Mouse (Mus musculus): ENCODE results near the gene Mfsd7a. TPM values are rescaled to one million over a fixed set of nuclear protein-coding genes. Genes with fewer than 3 reads are reported as not detected.
"Not testable (repeated sequence)": the region's sequence is repeated elsewhere in the genome, so short reads cannot be mapped to it uniquely, and the experiment has no call there.

The Mfsd7a gene
- total RNA-seq (2021) = under 1 TPM; 0.64 to 0.70 TPM

DNA sequence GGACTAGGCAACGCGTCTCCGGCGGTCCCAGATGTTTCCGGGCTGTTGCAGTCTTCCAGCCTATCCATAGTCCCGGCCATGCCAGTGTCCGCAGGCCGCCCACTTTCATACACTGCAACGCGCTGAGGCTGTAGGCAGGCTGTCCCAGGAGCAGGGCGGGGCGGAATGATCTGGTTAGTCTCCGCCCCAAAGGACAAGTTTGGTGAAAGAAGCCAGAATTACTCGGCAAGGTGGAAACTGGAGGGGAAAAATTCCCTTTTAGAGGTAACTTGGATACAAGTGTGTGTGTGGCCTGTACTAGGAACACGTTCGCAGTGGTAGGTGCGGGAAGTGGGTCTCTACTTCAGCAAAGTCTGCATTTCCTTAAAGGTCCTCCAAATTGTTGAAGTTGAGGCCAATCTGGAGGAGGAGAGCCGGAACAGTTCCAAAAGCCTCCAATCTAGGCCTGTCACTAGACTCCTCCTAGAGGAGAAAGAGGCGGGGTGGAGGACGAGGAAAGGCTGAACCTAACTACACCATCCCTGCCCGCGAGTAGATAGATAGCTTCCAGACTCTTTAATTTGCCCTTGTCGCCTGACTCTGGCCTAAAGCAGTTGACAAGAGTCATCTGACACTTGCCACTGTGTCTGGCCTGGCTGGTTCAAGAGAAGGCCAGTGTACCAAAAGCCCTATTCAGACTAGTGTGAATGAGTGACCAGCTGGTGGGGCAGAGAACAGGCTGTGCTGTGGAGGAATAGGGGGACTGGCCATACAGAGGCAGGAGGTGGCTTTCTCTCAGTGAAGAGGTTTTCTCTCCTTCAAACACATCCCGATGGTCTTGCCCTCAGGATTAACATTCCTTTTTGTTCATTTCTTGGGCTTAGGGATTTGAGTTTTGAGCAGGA lies at the start of gene Mfsd7a:
Gene Mfsd7a (minus strand): TSS at position 107 of the 884 bp plus-strand sequence.
- DNase-seq = peak; percentile 81

DNA sequence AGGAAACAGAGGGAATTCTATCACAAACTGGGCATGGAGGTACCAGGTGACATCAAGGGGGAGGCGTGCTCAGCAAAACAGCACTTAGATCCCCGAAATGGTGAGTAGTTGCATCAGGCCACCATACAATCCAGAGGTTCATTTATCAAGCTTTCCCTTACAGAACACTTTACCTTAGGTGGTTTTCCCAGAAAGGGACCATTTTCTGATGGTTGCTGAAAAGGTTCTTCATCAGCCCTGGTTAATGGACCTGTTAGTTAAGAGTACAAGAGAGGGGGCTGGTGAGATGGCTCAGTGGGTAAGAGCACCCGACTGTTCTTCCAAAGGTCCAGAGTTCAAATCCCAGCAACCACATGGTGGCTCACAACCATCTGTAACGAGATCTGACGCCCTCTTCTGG lies 37.5 kb upstream of the Mfsd7a start:
- not testable (repeated sequence) for DNase-seq

DNA sequence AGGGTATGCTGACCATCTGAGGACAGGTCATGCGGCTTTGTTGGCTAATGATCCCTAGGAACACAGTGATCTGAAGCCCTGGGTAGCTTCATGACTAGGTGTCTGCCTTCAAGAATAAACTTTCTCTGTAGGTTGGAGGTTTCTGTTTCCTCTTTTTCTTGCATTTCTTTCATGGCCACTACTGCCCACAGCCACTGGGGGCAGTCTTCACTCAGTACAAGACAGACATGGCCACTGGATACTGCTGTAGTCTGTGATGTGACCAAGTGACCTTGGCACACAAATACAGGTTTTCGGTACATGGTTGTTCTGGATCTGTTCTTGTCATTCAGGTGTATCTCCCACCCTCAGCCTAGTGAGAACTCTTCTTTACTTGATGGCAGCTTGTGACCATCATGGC lies 36.5 kb upstream of the Mfsd7a start:
- DNase-seq = peak; percentile 16

DNA sequence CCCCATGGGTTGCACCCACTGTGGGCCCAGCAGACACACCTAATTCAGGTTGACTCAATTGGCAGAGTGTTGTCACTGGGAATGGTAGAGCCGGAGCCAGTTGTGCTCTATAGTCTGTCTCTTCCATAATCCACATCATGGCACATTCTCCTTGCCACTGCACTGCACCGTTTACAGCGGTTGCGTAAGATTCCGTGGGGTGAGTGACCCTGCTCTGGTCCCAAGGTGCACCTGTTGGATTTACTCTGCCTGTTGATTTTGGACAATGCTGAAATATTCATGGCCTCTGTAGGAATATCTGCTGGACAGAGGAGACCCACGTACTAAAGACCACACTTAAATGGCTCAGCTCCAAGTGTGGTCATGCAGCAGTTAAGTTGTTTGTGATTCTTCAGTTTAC lies 34.3 kb upstream of the Mfsd7a start:
- no peak for DNase-seq

DNA sequence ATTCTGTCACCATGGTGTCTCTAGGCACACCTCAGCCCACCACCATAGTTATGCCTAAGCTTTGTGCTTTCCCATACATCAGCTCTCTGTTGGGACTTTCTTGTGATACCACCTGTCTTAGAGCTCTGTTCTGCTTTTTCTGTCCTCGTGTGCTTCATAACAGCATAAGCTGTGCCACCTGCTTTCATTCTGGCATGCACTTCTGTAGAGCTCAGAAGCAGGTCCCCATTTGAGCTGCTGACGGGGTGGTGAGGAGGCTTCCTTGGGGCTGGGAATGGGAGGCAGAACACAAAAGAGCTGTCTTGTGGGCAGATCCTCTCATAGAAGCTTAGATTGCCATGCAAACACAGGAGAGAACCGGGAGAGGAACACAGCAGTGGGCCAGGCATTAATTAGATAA lies 27.3 kb upstream of the Mfsd7a start:
- DNase-seq = no peak

DNA sequence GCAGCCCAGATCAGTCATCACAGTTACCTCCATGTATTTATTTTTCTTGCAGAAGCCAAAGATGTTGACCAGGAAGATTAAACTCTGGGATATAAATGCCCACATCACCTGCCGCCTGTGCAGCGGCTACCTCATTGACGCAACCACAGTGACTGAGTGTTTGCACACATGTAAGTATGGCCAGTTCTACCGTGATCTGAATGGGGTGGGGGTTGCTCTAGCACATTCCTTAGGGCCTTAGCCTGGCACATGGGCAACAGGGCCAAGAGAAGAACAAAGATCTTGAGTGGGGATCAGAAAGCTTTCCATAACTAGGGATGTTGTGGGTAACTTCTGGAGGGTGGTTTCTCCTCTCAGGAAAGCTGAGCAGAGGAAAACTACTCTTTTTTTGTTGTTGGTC lies 25.0 kb upstream of the Mfsd7a start:
- no peak for DNase-seq

DNA sequence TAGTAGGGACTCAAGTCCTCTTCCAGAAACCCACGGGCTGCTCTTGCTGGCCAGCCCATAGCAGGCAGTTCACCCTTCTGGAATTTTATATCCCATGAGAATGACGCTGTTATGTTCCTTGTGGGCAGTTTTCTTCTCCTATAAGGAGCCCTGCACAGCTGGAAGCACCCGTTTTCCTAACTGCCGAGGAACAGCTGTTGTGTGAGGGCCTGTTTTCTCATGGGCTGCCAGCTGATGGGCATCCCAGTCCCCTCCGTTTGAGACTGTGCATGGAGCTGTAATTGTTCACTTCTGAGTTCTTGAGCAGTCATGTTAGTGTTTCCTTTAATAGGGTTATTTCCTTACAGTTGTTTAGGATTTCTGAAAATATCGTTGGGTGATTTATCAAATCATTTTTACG lies 20.9 kb upstream of the Mfsd7a start:
- DNase-seq = no peak

DNA sequence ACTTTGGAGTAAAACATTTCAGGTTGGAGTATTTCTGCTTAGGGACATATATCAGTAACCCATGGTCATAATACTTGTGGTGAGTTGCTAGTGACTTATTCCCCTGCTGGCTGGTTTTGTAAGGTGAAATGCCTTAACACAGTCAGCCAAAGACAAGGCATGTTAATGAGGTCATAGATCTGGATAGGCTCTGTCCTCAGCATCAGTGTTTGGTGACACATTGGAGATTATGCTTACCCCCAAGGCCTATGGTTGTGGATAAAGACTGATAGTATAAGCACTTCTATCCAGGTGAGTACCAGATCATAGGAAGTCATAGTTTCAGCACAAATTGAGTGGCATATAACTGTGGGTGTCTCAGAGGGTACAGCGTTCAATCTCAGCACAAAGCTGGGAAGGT lies 18.0 kb upstream of the Mfsd7a start:
- no peak for DNase-seq

DNA sequence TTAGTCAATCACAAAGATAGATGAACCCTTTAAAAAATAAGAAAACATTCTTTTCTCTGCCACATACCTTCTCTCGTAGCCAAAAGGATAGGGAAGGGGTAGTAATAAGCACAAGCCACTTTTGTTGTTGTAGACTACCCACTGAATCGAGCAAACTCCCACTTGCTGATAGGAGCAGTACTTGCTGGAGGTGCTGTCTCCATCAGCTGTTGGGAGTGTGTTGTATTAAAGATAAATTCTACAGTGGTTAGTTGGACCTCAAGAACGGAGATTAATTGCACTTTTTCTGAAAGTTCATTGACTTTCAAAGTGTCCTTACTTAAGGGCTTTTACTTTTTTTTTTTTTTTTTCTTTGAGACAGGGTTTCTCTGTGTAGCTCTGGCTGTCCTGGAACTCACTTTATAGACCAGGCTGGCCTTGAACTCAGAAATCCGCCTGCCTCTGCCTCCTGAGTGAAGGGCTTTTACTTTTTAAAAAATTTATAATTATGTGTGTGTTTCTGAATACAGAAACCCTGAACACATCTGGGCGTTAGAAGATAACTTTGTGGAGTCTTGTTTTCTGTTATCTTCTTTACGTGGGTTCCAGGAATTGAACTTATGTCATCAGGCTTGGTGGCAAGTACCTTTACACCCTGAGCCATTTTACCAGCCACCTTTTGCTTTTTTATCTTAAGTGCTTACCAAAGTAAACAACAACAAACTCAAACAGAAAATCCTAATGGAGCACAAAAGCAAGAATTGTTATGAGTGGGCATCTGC lies 16.6 kb upstream of the Mfsd7a start:
- no peak for DNase-seq

DNA sequence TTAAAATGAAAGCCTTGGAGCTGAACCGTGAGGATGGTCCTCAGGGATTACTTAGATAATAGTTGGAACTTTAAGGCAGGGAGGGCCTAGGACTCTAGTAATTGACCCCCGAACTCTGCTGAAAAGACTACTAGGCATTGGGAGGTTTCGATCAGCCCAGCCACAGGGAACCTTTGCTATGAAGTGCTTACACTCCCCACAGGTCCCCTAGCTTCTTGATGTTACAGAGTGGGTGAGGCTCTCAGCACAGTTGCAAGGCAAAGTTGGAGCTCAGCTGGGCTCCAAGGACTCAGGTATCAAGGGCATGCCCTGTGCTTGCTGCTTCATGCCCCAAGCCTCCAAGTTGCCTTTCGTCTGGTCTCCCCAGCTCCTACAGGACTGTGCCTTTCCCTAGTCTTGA lies 13.8 kb upstream of the Mfsd7a start:
- DNase-seq = no peak

DNA sequence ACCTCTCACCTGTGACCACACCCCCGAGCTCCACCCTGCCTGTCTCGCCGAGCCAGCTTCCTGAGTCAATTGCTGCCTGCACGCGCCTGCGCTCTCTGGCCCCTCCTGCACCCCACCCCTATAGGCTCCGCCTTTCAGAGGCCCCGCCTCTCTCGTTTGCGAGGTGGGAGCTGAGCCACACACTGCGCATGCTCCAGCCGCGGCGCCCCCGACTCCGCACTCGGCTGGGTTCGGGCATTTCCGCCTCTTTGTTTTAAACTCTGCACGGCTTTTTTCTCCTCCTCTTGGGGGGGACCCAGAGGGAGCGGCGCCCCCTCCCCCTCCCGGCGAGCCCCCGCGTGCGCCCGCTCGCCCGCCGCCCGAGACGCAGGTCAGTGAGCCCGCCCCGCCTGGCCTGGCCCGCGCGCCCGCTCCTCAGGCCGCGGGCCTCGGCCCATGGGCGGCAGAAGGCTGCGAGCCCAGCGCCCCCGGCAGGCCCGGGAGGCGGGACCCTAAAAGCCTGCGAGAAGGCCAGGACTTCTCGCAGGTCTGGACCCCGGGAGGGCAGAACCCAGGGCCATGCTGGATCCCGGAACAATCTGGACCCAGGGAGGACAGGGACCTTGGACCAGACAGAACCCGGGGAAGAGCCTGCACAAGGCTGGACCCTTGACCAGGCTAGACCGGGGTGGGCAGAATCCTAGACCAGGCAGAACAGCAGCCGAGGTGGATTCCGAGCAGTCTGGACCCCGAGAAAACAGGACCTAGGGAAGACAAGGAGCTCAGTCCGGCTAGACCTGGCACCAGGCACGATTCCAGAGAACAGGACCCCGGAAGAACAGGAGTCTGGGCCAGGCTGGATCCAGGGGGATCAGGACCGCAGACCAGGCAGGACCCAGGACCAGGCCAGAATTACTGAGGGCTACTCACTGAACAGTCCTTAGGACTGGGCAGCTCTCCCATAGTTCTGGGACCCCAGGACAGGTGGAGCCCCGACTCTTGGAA lies 12.7 kb upstream of the Mfsd7a start, which contains the start of gene Pcgf3:
Gene Pcgf3 (plus strand): TSS at position 151 of the 984 bp plus-strand sequence.
- DNase-seq = peak; percentile 98

DNA sequence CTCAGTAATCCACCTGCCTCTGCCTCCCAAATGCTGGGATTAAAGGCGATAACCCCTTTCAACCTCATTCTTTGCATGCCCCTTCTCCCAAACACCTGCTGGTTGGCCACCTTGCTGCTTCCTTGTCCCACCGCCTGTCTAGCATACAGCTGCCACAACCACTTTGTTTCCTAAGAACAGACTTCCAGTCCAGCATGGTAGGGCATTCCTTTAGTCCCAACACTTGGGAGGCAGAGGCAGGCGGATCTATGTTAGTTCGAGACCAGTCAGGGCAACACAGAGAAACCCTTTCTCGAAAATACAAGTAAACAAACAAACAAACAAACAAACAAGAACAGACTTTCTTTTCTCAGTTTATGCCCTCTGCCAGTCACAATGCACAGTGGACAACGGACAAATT lies 11.8 kb upstream of the Mfsd7a start:
- no peak for DNase-seq

DNA sequence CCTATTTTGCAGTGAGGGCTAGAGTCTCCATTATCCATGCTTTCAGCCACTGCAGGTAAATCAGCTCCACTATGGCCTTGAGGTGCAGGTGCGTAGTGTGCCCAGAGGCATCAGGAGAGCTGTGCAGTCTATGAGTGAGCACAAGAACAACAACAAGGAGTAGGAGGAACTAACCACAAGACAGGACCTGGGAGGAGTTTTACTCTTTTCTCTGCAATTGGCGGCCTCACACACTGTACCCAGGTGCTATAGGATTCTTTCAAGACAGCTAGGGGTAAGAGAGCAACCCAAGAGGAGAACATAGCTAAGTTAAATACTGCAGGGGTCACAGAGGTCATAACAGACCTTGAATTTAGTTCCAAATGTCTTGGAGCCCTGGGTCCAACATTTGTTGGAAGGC lies 10.0 kb upstream of the Mfsd7a start:
- no peak for DNase-seq

DNA sequence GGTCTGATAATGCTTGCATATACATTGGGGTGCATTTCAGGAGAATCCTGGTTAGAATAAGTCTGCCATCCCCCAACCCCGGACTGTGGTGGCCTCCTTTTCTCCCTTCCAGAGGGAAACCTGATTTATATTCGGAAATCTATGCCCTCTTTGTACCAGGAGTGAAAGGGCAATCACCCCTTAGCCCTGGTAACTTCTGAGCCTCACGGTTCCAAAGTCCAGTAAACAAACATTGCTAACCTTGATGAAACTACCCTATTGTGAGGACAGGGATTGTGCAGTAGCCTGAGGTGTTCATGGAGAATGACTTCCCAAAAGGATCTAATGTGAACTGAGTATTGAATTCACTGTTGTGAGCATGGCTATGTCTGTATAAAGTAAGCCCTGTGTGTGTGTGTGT lies 5.4 kb upstream of the Mfsd7a start:
- no peak for DNase-seq

DNA sequence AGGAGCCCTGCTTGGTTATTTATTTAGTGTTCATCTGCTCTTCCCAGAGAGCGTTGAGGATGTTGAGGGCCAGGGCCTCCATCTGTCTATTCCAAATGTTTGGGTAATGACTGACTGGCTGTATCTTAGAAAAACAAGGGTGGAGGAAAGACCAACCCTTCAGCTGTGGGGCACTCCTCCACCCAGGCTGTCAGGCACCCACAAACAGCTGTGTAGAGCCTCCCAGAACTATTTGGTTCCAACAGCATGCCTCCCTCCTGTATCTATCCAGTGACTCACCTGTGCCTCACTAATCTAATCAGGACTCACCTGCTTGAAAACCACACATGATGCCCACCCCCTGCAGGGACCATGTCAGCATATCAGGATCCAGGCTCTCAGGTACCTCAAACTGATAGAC lies 3.7 kb upstream of the Mfsd7a start:
- no peak for DNase-seq

DNA sequence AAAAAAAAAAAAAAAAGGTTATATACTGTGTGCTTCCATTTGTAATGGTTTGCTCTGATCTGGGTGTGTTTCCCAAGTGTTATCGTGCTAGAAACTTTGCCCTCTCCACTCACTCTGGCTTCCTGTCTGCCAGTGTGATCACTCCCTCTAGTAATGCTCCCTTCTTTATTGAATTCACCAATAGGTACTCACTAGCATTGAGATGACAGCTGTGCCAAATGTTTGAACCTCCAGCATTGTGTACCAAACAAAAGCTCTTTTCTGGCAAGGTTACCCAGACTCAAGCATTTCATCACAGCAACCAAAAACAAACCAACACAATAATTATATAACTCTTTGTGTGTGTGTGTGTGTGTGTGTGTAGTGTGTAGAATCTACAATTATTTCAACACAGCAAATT lies 2.9 kb upstream of the Mfsd7a start:
- DNase-seq = no peak

DNA sequence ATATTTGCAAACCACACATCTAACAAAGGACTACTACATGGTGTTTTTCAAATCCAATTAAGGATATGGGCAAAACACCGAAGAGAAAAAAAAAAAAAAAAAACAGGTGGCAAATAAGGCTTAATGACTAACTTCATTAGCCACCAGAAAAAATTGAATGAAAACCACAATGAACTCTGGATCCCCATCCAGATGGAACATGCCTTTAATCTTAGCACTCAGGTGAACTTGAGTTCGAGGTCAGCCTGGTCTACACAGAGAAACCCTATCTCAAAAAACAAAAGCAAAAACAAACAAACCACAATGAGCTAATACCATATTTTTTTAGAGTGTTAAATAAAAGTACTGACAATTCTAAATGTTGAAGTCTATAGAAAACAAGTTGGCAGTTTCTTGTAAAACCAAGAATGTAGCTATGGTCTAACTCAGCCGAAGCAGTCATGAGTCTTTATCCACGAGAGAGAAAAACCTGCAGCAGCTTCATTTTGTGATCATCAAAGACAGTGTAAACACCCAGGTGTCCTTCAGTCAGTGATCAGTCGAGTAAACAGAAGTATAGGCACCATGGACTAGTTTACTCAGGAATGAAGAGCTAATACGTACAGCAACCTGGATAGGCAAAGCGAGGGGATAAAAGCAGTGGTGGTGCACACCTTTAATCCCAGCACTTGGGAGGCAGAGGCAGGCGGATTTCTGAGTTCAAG lies 2.3 kb upstream of the Mfsd7a start:
- DNase-seq = no peak

DNA sequence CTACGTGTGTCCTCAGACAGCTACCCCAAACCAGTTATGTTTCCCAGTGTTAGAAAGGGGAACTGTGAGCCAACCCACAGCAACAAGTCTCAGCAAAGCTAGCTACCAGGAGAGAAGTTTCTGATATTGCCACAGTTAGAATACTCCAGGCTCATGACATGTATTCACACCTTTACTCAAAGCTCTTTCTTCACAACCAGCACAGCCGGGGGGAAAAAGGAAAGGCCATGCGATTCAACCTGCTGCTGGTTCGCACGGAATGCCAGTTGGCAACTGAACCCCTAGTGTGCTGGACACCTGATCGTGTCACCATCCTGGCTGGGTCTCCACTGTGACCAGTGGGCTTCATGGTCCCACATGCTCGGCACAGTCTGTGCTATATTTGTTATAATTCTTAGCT lies 834 bp downstream of the Mfsd7a start:
- no peak for DNase-seq

DNA sequence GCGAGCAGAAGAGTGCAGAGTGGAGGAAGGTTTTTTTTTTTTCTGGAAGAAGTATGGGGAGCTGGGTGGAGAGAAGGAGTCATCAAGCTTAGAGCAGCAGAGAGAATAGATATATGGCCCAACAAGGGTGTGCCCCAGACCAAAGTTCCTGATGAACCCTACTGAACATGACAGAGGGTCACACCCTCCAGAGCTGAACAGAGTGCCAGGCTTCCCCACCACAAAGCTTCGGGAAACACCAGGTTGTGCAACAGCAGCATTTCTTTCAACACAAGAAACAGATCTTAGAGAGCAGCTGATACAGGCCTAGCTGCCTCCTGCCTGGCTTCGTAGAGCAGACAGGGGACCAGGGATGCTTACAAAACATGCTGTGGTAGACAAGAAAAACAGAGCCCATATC lies 1.7 kb downstream of the Mfsd7a start:
- no peak for DNase-seq

DNA sequence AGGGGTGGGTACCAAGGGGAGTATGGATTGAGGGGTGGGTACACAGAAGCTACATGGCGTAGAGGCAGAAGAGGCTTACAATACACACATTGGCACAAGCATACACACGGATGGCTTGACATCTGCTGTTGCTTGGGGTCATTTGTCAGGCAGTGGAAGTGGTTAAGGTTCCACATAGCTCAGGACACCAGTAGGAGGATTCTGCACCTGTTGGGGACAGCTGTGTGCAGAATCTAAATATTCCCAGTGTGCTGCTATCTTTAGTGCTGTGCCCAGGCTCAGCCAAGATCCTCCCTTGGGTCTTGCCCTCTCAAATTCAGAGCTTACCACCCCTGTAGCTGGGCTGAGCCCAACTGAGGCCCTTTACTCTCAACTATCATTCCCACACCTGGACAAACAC lies 12.6 kb downstream of the Mfsd7a start:
- no peak for DNase-seq

DNA sequence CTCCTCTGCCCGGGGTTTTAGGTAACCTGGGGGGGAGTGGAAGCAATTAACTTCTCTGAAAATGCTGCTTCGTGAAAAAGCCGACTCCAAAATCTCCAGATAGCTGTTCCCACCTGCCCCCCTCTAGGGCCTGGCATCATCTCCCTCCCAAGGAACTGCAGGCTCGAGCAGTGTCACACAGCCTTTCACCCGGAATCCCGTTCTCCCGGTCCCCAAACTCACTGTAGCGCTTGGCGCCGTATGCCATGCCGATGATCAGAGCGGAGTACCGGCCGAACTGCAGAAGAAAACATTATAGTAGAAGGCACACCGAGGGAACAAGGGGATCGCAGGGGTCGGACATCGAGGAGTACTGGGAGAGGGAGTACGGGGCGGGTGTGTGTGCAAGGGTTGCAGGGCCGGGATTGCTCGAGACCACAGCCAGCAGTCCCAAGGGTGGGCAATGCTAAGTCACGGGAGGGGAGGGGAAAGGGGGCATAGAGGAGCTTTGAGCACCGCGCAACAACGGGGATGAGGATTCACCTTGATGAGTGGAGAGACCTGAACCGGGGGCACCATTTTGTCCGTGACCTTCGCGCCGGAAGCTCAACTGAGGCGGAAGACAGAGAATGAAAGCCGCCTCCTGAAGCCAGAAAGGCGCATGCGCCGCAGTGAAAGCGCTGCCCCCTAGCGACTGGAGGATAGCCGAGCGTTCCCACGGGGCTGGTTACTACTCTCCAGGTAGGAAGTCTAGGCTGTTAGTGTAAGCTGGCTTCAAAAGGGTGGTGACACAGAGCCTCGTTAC lies 14.7 kb downstream of the Mfsd7a start, which contains the start of gene Atp5k:
Gene Atp5k (minus strand): TSS at position 645 of the 784 bp plus-strand sequence.
- DNase-seq = peak; percentile 96
